9 mouse cellular contexts compared by ENCODE assay signal in genomic region chrX:103741215-103742056, GRCm38 (mm10).
DNase-seq lines count a peak whose midpoint lies in the region; ATAC-seq and TF ChIP-seq lines count a peak whose summit lies in the region.
"Had no signal": no experiment of that assay in that cellular context is flagged by ENCODE, and none has a peak within 500 bp of the region (broad histone marks: within the 10 kb centered on the region; RNA-seq: fewer than 3 reads in every experiment).

No protein-coding gene starts in this region.

- H3K36me3 ChIP-seq in liver, adult 2 months (ENCODE audit: control insufficient read depth, insufficient read depth, low read length), result no peaks in the 10 kb centered on the region
- no peaks in the 10 kb centered on the region for H3K36me3 ChIP-seq in embryonic facial prominence, embryonic 15.5 days

- H3K4me2 ChIP-seq in embryonic facial prominence, embryonic 15.5 days (replicated peaks), result no peak overlapping the region

- ATAC-seq in embryonic facial prominence, embryonic 15.5 days (ENCODE audit: insufficient number of reproducible peaks, low FRiP score, low TSS enrichment, low read depth), result peak; percentile 34; the same call in 1 of the 2 replicates

- H3K27me3 ChIP-seq in liver, adult 2 months (ENCODE audit: control insufficient read depth, insufficient read depth, low read length), result no peaks in the 10 kb centered on the region
- peaks cover 39% of the 10 kb centered on the region for H3K27me3 ChIP-seq in embryonic facial prominence, embryonic 15.5 days

- no peak for DNase-seq in liver, adult 2 months (ENCODE audit: extremely low read depth, low read depth, low spot score)
- DNase-seq in liver, result no peak
- peak; percentile 55 to 66 for DNase-seq in heart, postnatal 14 days
- DNase-seq in lung, postnatal 14 days, result peak; percentile 34
- DNase-seq in left cerebral cortex, adult 11 months (ENCODE audit: low spot score), result no peak
- no peak for DNase-seq in right cerebral cortex, postnatal 14 days
- DNase-seq in retina, embryonic 14.5 days (ENCODE audit: low spot score), result no peak
- DNase-seq: cerebellum, adult 9-10 months had no signal

- no peak for TF ChIP-seq CTCF in liver, adult 2 months (IDR thresholded peaks at IDR 0.05; ENCODE audit: low read depth, low read length)

- peaks cover 3% of the 10 kb centered on the region; the same call in 1 of the 2 replicates for H3K79me2 ChIP-seq in liver, adult 2 months (ENCODE audit: control insufficient read depth, insufficient read depth, low read length)

- H3K27ac ChIP-seq in liver, adult 2 months (replicated peaks; ENCODE audit: insufficient read depth, low read depth, low read length), result peak overlapping the region; percentile 47
- peak overlapping the region; percentile 51; the same call in 1 of the 2 replicates for H3K27ac ChIP-seq in embryonic facial prominence, embryonic 15.5 days (replicated peaks)

- H3K4me3 ChIP-seq in liver, adult 2 months (ENCODE audit: insufficient read depth, low read depth, low read length), result no peak overlapping the region
- no peak overlapping the region for H3K4me3 ChIP-seq in embryonic facial prominence, embryonic 15.5 days (replicated peaks)

- peaks cover 2% of the 10 kb centered on the region; the same call in 1 of the 2 replicates for H3K4me1 ChIP-seq in liver, adult 2 months (ENCODE audit: control insufficient read depth, insufficient read depth, low read length)
- H3K4me1 ChIP-seq in embryonic facial prominence, embryonic 15.5 days, result 0 out of 2 replicates have a peak, but pooled peaks cover 5% of the 10 kb centered on the region

- WGBS in liver, adult 2 months, result 45% methylated on average over 8 of the region's 13 CpGs
- WGBS in embryonic facial prominence, embryonic 15.5 days, result 43% methylated on average over 6 of the region's 13 CpGs

- TF ChIP-seq POLR2A in liver, adult 2 months (IDR thresholded peaks at IDR 0.05; ENCODE audit: extremely low read depth, insufficient read depth, low read length), result no peak

- intact Hi-C loops in heart, postnatal 14 days (cut with DNase I), result no loop called here

- H3K9ac ChIP-seq in liver, adult 2 months (ENCODE audit: low read depth, low read length), result no peak overlapping the region
- H3K9ac ChIP-seq in embryonic facial prominence, embryonic 15.5 days, result no peak overlapping the region

- H3K9me3 ChIP-seq in embryonic facial prominence, embryonic 15.5 days (replicated peaks), result no peaks in the 10 kb centered on the region

Comparison
In these comparisons a context has a peak if more than half of its experiments do, and no peak if none do; other contexts are left out.
1. DNase-seq: peak in heart, postnatal 14 days (2 of 2) and lung, postnatal 14 days (single experiment); none in liver, adult 2 months (single experiment), liver (single experiment), left cerebral cortex, adult 11 months (single experiment), right cerebral cortex, postnatal 14 days (single experiment) and retina, embryonic 14.5 days (single experiment).